Mouse (Mus musculus): ENCODE measurements around the gene Zfp704.

Gene Zfp704

GRCm38 (mm10) chr3:9609581-9610341, at the start of gene Zfp704:
Gene Zfp704, minus strand, starts transcription at chr3:9610085.
- DNase-seq (ENCODE audit: low spot score), result peak; percentile 54

GRCm38 (mm10) chr3:9633036-9634005, 23.4 kb upstream of the Zfp704 start:
- DNase-seq (ENCODE audit: low spot score), result no peak

GRCm38 (mm10) chr3:9629951-9630350, 20.1 kb upstream of the Zfp704 start:
- no peak for DNase-seq (ENCODE audit: low spot score)

DNA sequence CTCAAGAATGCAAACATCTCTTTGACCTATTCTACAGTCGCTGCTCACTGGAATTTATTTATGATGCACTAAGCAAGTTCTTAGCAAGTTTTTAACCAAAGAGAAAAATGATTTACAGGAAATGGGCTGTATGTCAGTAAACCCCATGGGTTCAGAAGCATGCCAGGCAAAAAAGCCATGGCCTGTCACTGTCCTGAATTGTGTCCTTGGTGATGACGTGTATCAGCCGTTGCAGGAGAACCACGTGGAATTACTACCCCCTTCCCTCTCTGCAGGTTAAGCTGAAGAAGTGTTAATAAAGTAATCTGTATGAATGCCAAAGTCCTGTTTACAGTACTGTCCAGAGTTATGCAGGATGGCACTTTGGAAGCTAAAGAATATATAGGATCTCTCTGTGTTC, 18.2 kb upstream of the Zfp704 start:
- DNase-seq (ENCODE audit: low spot score), result no peak

DNA sequence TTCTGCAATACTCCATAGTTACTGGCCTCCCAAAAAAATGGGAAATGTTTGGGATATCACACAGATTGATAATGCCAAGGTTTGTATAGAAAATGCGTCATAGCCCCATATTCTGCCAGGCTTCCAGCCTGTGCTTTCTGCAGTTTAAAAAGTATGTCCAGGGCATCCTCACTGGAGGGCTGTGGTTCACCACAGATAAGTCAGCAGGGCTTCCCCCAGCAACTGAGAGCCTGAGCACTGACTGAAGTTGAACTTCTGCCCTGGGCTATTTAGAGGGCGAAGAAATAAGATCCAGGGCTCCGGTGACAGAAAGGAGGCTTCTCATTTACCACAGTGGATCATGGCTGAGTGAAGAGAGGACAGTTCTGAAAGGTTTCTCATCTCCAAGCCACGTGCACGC, 16.3 kb upstream of the Zfp704 start:
- DNase-seq (ENCODE audit: low spot score), result no peak

GRCm38 (mm10) chr3:9620611-9621010, 10.7 kb upstream of the Zfp704 start:
- DNase-seq (ENCODE audit: low spot score), result no peak

DNA sequence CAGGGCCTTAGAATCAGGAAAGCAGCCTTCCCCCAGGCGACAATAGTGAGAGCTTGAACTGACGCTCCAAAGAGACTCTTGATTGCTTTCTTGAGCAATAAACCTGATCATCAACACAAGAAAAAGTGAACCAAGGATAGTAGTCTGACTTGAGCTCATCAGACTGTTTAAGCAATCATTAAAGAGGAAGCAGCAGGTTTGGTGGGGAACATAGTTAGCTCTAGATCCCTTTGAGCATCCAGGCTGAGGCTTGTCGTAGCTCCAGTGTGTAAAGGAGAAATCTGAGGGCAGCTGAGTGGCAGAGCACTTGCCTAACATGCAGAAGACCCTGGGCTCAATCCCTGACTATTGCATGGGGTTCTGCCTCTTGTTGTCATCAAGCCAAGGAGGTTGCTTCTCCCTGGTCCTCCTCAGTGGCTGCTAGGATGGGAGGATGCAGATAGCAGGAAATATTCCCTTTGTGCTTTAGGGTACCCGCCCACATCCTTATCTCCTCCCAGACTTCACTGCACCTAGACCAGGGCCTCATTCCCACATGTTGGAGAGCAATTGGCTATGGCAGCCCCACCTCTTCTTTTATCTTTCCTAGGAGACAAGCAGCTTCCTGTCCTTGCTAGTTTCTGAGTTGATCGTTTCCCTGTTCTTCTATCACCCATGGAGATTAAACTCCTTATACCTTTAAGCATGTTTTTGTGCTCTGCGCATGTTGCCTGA, 9.8 kb upstream of the Zfp704 start:
- DNase-seq (ENCODE audit: low spot score), result no peak

DNA sequence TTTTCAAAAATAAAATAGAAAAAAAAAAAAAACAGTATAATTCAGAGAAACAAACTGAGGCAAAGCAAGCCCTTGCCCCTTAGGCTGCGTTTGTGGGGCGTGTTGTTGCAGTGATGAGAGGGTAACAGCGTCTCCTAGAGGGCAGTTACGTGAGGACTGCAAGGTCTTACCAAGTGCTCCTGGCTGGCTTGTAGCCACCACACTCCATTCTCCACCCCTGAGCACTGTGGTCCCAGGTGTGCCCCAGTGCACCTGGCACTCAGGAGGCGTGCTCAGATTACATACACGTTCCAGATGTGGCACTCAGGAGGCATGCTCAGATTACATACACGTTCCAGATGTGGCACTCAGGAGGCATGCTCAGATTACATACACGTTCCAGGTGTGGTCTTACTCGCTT, 7.2 kb upstream of the Zfp704 start:
- DNase-seq (ENCODE audit: low spot score), result no peak

DNA sequence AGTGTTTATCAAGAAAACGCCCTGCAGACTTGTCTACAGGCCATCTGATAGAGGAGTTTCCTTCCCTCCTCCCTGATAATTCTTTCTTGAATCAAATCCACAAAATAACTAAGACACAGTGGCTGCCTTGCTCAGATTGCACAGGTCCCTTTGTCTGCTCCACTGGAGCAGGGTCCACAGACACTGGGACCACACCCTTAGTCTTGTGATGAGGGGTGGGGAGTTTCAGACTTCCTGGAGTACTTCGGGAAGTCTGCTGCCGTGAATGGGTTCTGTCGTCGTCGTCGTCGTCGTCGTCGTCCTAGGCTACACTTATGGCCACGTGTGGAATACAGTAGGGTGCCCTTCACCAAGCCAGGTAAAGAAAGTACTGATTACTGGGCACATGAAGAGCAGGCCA, 4.8 kb upstream of the Zfp704 start:
- no peak for DNase-seq (ENCODE audit: low spot score)

- no peak for DNase-seq (ENCODE audit: low spot score)
Observed at GRCm38 (mm10) chr3:9614011-9614410, 4.1 kb upstream of the Zfp704 start.

GRCm38 (mm10) chr3:9611226-9611625, 1.3 kb upstream of the Zfp704 start:
- no peak for DNase-seq (ENCODE audit: low spot score)

- no peak for DNase-seq (ENCODE audit: low spot score)
Observed at GRCm38 (mm10) chr3:9610426-9610825, 541 bp upstream of the Zfp704 start.

- no peak for DNase-seq (ENCODE audit: low spot score)
Observed at GRCm38 (mm10) chr3:9608906-9609580, 842 bp downstream of the Zfp704 start.

DNA sequence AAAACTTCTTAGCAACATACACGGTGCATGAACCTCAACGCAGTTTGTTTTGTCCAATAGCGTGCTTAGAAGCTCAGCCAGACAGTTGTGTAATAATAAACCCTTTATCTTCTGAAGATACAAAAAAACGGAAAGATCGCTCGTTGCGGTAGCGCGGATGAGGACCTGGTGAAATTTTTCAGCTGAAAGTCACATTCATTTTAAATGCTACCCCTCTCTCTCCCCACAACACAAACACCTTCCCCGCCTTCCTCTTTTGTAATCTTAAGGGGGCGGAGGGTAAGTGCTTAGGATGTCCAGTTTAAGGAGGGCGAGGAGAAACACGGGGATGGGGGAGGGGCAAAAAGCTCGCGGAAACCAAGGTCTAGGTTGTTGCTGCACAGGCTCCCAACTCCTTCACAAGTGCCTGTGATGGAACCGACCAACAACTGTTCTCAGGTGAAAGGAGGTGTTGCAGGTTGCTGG, 1.4 kb downstream of the Zfp704 start:
- peak; percentile 34 for DNase-seq (ENCODE audit: low spot score)

DNA sequence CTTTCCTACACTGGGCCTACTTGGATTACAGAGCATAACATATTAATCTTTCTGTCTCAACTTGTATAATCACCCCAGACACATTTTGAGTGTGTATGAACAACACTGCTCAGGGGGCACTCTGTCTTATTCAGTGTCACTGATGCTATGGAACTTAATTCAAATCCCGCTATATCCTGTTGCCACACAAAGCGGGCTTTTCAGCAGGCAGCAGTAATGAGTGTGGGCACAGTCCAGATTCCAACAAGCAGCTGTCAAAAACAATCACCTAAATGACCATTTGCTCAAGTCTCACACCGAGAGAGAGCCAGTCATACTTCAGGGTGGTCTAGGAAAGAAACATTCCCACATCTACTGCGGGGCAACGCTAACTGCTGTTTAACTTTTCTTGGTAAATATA, 2.2 kb downstream of the Zfp704 start:
- no peak for DNase-seq (ENCODE audit: low spot score)

- DNase-seq (ENCODE audit: low spot score), result no peak
Observed at GRCm38 (mm10) chr3:9605784-9606706, 3.8 kb downstream of the Zfp704 start.

DNA sequence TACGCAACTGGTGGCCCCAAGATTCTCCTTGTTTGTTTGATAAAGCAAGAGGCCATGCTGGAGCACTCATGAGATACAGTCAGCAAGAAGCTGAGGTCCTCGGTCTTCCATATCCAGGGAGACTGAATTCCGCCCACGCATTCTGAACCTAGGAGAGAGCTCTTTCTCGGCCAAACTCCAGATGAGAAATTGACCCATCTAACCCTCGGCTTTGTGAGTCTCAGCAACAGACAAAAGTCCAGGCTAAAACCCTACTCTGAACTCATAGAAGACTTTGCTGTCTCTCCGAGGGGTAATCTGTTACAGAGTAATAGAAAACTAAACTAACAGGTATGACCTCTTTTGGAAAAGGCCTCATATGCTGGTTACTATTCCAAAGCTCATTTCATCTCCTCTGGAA, 4.9 kb downstream of the Zfp704 start:
- no peak for DNase-seq (ENCODE audit: low spot score)

- no peak for DNase-seq (ENCODE audit: low spot score)
Observed at GRCm38 (mm10) chr3:9603866-9604265, 6.0 kb downstream of the Zfp704 start.

GRCm38 (mm10) chr3:9600577-9600976, 9.3 kb downstream of the Zfp704 start:
- no peak for DNase-seq (ENCODE audit: low spot score)

DNA sequence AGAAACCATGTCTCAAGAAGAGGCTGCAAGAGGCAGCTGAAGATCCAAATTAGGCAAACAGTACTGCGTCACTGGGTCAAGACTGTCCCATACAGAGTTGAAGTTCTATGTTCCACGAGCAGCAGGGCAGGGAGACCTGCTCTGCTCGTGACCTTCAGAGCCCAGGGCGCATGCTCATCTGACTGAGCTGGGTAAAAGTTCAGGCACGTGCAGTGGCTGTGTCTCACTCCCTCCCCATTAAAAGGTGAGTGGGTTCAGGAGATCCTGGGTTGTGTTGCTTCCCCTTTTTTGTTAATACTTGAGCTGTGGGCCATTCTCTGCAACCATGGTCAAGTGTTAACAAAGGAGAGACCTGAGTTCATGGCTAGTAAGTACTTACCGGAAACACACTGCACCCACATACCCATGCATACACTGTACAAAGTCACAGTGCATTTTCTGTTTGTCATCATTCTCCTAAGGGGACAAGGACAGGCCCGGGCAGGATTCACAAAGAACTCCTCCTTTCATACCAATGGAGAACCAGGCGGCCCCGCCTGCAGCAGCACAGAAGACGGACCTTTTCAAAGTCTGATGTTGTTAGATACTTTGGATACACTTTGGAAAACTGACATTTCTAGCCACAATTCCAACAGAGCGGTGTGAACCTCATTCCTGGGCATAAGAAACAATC, 10.0 kb downstream of the Zfp704 start:
- no peak for DNase-seq (ENCODE audit: low spot score)
